Mouse (Mus musculus) kidney, postnatal 0 days (tissue): ENCODE results near the gene Fbln7. TPM values are rescaled to one million over a fixed set of nuclear protein-coding genes. Genes with fewer than 3 reads are reported as not detected.
A peak's percentile ranks its signal among the peaks of the same experiment; 100 is the strongest.

Experiments
- ATAC-seq: fragments of 200-750 bp; cut with Nextera tagmentation; replicated peaks from 2 replicates; pipeline ENCODE4 v1.8.0; 2017; ENCODE audit warnings: low read depth, moderate number of reproducible peaks, moderate TSS enrichment, moderate library complexity; ENCODE audit not compliant: low FRiP score
- DNase-seq: peaks from one replicate; pipeline ENCODE4 v3.0.0-alpha.2; 2016; ENCODE audit warnings: low spot score
- H3K27ac ChIP-seq: fragments of 300-500 bp; sonication (generic); 2 replicates; pipeline ENCODE4 v1.5.1; 2014; ENCODE audit warnings: mild to moderate bottlenecking
- H3K27me3 ChIP-seq: fragments of 300-500 bp; sonication (generic); 2 replicates; pipeline ENCODE4 v1.6.1; 2014; ENCODE audit warnings: low read length, mixed read lengths; ENCODE audit not compliant: insufficient read depth
- H3K36me3 ChIP-seq: fragments of 300-500 bp; sonication (generic); 2 replicates; pipeline ENCODE4 v1.6.1; 2014; ENCODE audit warnings: low read length, mixed read lengths; ENCODE audit not compliant: insufficient read depth
- H3K4me1 ChIP-seq: fragments of 300-500 bp; sonication (generic); replicated peaks from 2 replicates; pipeline ENCODE4 v1.6.1; 2014; ENCODE audit warnings: antibody characterized with exemption, low read length, mixed read lengths; ENCODE audit not compliant: insufficient read depth
- H3K4me2 ChIP-seq: fragments of 300-500 bp; sonication (generic); 2 replicates; pipeline ENCODE4 v1.6.1; 2014; ENCODE audit warnings: mild to moderate bottlenecking, low read length, moderate library complexity, mixed read lengths
- H3K4me3 ChIP-seq: fragments of 300-500 bp; sonication (generic); replicated peaks from 2 replicates; pipeline ENCODE4 v1.5.1; 2014; ENCODE audit warnings: low read depth, low read length
- H3K9ac ChIP-seq: fragments of 300-500 bp; sonication (generic); 2 replicates; pipeline ENCODE4 v1.6.1; 2014; ENCODE audit warnings: low read depth, low read length
- H3K9me3 ChIP-seq: fragments of 300-500 bp; sonication (generic); replicated peaks from 2 replicates; pipeline ENCODE4 v1.6.1; 2016; ENCODE audit warnings: low read length, inconsistent platforms, mixed read lengths
- CTCF ChIP-seq: IDR thresholded peaks from 2 replicates; pipeline ENCODE4 v1.5.1; 2016; ENCODE audit warnings: antibody characterized with exemption, low read depth, mild to moderate bottlenecking, moderate library complexity
- WGBS: fragments of 180-500 bp; shearing (Covaris S2); extraction: QIAGEN DNeasy Blood & Tissue Kit; methylation state at CpG from one replicate; pipeline ENCODE4 v1.1.7; 2014; 5-methylcytosine and 5-hydroxymethylcytosine counted together
- polyA plus RNA-seq: library from polyadenylated mRNA; unstranded; fragments of >200 nt; fragmentation: Nextera tagmentation; extraction: Ambion mirVana; gene quantifications from 2 replicates; pipeline ENCODE4 v1.2.1, GENCODE M21; 2015

The Fbln7 gene
- polyA plus RNA-seq, 1 experiment from 2014 or later, result 8.0 TPM

DNA sequence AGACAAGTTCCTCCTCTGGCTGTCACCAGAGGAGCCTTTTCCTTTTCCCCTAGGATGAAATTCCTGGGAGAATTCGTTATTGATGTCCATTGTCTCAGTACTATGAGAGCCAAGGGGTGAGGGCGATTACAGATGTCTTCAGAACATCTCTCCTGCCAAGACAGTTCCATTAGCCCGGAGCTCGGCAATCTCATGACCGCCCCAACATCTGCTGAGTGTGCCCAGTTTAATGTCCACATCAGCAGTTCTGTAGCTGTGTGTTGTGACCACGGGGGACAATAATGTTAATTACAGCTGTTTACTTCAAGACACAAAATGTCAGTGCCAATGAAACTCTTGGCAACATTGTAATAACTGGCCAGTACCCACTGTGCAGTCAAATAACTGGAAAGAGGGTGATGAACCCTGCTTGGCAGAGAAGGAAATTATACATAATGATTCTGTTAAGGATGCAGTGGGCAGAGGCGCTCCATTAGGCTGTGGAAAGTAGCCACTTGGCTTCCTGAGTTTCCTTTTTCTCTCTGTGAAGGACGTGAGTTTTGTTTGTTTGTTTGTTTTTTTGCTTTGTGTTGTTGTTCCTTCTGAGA is 22.5 kb downstream of the Fbln7 start:
- DNase-seq, result no peak
- no peaks in the 10 kb centered on the region for H3K36me3 ChIP-seq
- TF ChIP-seq CTCF, result no peak
- H3K9ac ChIP-seq, result no peak overlapping the region
- no peaks in the 10 kb centered on the region; the same call in 1 of the 2 replicates for H3K4me1 ChIP-seq
- H3K27me3 ChIP-seq, result no peaks in the 10 kb centered on the region
- WGBS, result 84% methylated on average over 8 of the region's 8 CpGs
- H3K4me3 ChIP-seq, result no peak overlapping the region
- no peak overlapping the region for H3K27ac ChIP-seq
- no peaks in the 10 kb centered on the region for H3K9me3 ChIP-seq
- ATAC-seq, result no peak
- H3K4me2 ChIP-seq, result no peak overlapping the region

DNA sequence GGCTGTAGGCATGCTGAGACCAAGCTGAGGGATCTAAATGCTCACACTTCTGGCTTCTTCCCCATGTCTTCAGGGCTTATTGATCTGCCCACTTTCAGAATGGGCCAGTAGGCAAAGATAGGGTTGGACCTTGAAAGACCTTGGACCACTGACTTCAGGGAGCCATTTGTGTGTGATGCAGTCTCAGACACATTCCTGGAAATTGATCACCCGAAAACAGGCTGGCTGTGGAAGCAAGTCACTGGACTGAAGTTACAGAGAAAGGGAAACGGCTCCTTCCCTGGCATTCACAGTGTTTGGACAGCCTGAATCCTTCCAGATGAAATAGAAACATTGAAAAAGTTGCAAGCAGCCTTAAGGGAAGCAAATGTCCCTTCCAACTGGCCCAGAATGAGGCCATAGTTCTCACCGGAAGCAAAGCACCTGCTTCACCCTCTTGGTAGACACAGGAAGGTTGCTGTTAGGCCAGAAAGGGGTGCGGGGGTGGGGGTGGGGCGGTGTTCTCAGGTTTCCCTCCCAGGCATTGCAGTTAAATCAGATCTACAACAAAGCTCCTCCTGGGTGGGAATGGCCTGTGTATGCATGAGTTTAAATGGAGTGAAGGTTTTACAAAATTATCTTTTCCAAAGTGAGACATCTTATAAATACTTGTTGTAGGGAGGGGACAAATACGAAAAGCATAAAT is 25.2 kb downstream of the Fbln7 start:
- no peak overlapping the region for H3K4me2 ChIP-seq
- H3K36me3 ChIP-seq, result no peaks in the 10 kb centered on the region
- ATAC-seq, result peak; percentile 67
- WGBS, result 36% methylated on average over 6 of the region's 6 CpGs
- no peak overlapping the region for H3K9ac ChIP-seq
- DNase-seq, result peak; percentile 73
- peaks cover 4% of the 10 kb centered on the region; the same call in 1 of the 2 replicates for H3K4me1 ChIP-seq
- H3K4me3 ChIP-seq, result no peak overlapping the region
- peak overlapping the region; percentile 87 for H3K27ac ChIP-seq
- no peaks in the 10 kb centered on the region for H3K9me3 ChIP-seq
- no peak for TF ChIP-seq CTCF
- H3K27me3 ChIP-seq, result no peaks in the 10 kb centered on the region

DNA sequence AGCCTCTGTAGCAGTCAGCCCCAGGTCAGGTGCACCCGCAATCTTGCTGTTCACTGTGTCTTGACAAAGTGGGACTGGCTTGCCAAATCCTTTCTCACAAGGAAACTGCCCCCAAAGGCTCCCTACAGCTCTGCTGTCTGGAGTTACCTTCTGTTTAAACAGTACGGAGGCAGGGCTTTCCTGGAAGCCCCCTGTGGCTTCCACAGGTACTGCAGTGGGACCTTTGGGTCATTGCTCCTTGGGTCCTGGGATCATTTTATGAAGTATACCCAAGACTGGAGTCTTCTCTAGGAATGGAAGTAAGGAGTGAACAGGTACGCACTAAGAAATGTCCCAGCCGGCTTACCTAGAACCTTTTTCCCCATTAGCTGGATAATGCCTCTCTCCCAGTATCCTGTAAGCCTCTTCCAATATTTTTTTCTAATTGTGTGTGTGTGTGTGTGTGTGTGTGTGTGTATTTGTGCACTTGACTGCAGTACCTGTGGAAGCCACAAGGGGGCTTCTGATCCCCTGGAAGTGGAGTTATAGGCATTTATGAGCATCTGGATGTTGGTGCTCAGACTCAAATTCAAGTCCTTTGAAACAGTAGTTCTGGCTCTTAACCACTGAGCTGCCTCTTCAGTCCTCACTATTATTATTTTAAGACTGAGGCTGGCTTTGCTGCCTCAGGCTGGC is 28.0 kb downstream of the Fbln7 start:
- no peak for DNase-seq
- WGBS, result 91% methylated on average over 4 of the region's 4 CpGs

DNA sequence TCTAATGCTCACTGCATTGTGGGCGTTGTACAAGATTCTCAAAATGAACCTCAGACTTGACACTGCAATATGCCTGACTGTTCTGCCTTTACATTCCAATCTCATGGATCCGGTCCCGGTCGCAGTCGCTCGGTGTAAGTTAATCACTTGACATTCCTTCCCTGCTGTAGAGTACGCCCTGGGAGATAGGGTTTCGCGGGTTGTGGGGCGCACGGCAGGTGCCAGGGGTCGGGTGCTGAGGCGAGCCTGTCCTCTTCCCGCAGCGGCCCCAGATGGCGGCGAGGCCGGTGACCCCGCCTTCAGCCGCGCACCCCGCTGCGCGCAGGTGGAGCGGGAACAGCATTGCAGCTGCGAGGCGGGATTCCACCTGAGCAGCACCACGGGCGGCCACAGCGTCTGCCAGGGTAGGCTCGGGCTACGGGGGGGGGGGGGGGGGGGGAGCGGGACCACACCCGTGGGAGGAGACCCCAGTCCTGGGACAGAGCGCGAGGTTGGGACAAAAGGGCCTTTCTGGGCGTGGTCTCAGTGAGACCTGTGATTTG is 29.5 kb downstream of the Fbln7 start:
- peaks cover 4% of the 10 kb centered on the region; the same call in 1 of the 2 replicates for H3K4me1 ChIP-seq
- ATAC-seq (peak; percentile 37), DNase-seq (peak; percentile 45)

More for the DNA sequence above, 28.0 kb downstream of the Fbln7 start:
- ATAC-seq, result no peak
- H3K4me2 ChIP-seq, result no peak overlapping the region
- H3K27ac ChIP-seq, result no peak overlapping the region
- TF ChIP-seq CTCF, result peak; percentile 45
- no peaks in the 10 kb centered on the region for H3K9me3 ChIP-seq
- H3K9ac ChIP-seq, result no peak overlapping the region
- H3K36me3 ChIP-seq, result no peaks in the 10 kb centered on the region
- H3K4me3 ChIP-seq, result no peak overlapping the region
- peaks cover 4% of the 10 kb centered on the region; the same call in 1 of the 2 replicates for H3K4me1 ChIP-seq
- no peaks in the 10 kb centered on the region for H3K27me3 ChIP-seq

GRCm38 (mm10) chr2:128902843-128903242 is 40.1 kb downstream of the Fbln7 start:
- Histone ChIP-seq H3K4me2 (no peak overlapping the region), H3K9ac (no peak overlapping the region), H3K27ac (no peak overlapping the region), H3K9me3 (no peaks in the 10 kb centered on the region), H3K27me3 (no peaks in the 10 kb centered on the region), H3K4me1 (no peaks in the 10 kb centered on the region), H3K4me3 (no peak overlapping the region), H3K36me3 (no peaks in the 10 kb centered on the region)
- no peak for TF ChIP-seq CTCF
- DNase-seq (no peak), ATAC-seq (no peak)
- 70% methylated on average over 6 of the region's 6 CpGs for WGBS

More for the DNA sequence above, 29.5 kb downstream of the Fbln7 start:
- Histone ChIP-seq H3K4me3 (peak overlapping the region; percentile 29; the same call in 1 of the 2 replicates), H3K27ac (no peak overlapping the region), H3K9ac (peak overlapping the region; percentile 47; the same call in 1 of the 2 replicates), H3K27me3 (no peaks in the 10 kb centered on the region), H3K36me3 (no peaks in the 10 kb centered on the region), H3K9me3 (no peaks in the 10 kb centered on the region), H3K4me2 (peak overlapping the region; percentile 71)
- 7% methylated on average over 34 of the region's 37 CpGs for WGBS
- TF ChIP-seq CTCF, result no peak

- no peak overlapping the region for H3K27ac ChIP-seq
- ATAC-seq (no peak), DNase-seq (no peak)
- H3K4me1 ChIP-seq, result no peaks in the 10 kb centered on the region
- no peaks in the 10 kb centered on the region for H3K27me3 ChIP-seq
- H3K4me3 ChIP-seq, result no peak overlapping the region
- TF ChIP-seq CTCF, result no peak
- H3K4me2 ChIP-seq, result no peak overlapping the region
- no peaks in the 10 kb centered on the region for H3K36me3 ChIP-seq
- H3K9me3 ChIP-seq, result no peaks in the 10 kb centered on the region
- no peak overlapping the region for H3K9ac ChIP-seq
- WGBS, result 74% methylated on average over 3 of the region's 3 CpGs
Measured at GRCm38 (mm10) chr2:128903661-128904060, 40.9 kb downstream of the Fbln7 start.
